Mouse (Mus musculus): ENCODE results near the gene Ndufb4.

DNA sequence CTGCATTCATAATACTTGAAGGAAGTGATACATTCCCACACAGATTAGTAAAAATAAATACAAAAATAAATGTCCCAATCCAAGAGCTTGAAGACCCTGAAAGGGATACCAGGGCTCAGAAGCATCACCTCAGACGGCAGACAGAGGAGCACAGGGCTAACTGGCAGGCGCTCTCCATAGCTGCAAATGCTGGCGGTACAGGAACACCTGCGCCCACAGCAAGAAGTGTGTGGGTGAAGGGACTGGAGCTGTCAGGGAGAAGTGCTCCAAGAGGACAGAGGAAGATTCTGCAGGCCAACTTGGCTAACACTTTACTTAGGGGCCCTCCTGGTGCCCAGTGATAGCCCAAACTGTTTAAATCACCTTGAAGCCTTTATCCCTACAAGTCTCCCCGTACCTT lies 42.2 kb downstream of the Ndufb4 start:
- TF ChIP-seq EP300 (IDR thresholded peaks at IDR 0.05; ENCODE audit: low read depth) (no peak), CTCF (IDR thresholded peaks at IDR 0.05; ENCODE audit: low read depth) (no peak)

Data from heart, postnatal 0 days (tissue).